Mouse (Mus musculus): Measurements from ENCODE around the gene Tmem95.
A peak's percentile ranks its signal among the peaks of the same experiment; 100 is the strongest.
"Not testable (repeated sequence)": the region's sequence is repeated elsewhere in the genome, so short reads cannot be mapped to it uniquely, and the experiment has no call there.

Tmem95 gene

DNA sequence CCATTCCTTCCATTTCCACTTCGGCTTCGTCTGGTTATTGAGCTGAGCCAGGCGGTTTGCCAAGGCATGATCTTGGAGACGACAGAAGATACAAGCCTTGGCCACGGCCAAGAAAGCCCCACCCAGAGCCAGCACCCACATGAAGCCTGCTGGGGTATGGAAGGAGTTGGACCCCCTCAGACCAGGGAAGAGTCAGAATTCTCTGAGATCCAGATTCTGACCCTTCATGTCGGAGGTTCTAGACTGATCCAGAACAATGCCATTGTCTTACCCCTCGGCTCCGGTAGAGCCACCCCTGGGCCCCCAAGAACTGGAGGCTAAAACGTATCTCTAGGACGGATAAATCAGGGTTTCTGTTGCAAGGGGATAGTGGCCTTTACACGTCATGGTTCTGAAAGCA lies at the start of gene Tmem95:
Gene Tmem95, minus strand, starts transcription at position 141 of the 400 bp plus-strand sequence.
- no peak for DNase-seq (ENCODE audit: low spot score)

GRCm38 (mm10) chr11:69927501-69927900 lies 49.7 kb upstream of the Tmem95 start:
- no peak for DNase-seq (ENCODE audit: low spot score)

DNA sequence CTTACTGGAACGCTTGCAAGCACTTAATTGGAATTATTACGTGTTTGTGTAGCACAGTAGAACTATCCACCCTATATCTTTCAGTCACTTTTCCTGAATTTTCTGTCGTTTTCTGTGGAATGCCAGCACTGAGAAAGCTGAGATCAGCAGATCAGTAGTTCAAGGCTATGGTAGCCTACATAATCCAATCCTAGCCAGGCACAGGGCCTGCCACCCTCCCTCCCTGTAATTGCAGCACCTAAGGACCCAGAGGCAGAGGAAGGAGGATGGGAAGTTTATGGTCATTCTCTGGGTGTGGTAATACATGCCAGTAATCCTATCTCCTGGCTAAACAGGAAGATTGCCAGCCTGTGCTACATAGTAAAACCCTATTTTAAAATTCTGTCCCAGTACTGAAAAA lies 45.0 kb upstream of the Tmem95 start:
- DNase-seq (ENCODE audit: low spot score): no peak

- DNase-seq (ENCODE audit: low spot score): no peak
Measured at GRCm38 (mm10) chr11:69922012-69922756, 44.4 kb upstream of the Tmem95 start.

DNA sequence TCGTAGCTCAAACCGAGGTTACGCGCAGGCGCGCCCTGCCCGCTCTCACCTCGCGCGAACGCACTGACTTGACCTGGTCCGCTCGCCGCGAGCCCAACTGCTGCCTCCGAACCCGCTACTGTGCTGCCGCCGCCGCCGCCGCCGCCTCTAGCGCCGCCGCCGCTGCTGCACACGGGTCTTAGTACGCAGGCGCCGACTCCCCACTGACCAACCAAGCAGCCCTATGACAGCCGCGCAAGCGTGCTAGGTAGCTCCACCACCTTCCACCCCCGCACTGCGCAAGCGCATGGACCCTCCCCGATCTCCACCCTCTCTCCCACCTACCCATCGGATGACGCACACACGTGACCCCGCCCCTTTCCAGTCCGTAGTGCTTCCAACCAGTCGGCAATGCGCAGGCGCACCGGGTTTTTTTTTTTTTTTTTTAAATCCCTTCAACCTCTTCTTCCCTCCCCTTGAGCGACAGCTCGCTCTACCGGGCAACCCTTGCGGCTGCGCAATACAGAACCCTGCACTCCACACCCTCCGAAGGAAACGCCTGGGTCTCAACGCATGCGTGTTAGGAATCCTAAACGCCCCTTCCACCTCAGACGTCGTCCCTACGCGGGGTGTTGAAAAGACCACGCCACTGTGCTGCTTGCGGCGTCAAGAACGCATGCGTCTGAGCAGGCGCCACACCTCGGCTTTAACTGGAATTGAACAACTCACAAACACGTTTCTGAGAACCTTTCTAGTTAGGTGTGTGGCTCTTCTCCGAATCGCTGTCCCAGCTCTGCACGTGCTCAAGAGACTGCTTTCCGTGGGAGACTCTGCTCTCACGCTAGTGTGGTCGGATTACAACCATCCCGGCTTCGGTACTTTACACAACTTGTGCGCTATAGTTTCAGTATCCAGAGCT lies 43.5 kb upstream of the Tmem95 start, which contains the start of gene Eif5a:
Gene Eif5a, minus strand, starts transcription at position 845 of the 898 bp plus-strand sequence.
- DNase-seq (ENCODE audit: low spot score): peak; percentile 100

DNA sequence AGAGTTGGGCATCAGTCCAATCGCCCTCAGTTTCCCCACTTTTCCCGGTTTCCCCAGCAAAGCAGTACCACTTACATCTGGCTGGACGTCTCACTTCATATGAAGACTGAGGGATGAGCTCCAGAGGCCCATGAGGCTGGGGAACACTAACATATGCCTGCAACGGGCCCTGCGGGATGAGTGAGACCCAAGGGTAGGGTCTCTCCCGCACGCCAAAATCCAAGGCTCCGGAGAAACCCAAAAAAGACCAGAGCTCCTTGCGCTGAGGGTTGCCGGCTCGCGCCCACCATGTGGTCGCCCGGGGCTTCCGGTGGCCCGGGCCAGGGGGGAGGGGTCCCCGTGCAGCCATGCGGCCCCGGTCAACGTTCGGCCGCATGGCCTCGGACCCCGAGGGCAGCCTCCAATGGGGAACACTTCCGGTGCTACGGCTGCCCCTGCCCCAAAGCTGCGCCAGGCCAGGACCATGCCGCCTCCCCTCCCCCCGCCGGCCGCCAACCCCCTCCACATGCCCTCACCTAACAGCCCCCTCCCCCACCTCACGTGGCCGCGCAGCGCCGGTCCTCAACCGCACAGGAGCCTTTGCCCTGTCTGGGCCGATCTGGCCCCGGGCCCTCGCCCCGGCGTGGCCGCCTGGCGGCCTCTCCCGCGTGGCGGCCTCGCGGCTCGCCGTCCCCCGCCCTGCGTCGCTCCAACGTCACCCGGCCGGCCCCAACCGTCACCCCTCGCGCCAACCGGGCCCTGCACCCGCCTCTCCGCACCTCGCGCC lies 42.6 kb upstream of the Tmem95 start:
- peak; percentile 39 for DNase-seq (ENCODE audit: low spot score)

DNA sequence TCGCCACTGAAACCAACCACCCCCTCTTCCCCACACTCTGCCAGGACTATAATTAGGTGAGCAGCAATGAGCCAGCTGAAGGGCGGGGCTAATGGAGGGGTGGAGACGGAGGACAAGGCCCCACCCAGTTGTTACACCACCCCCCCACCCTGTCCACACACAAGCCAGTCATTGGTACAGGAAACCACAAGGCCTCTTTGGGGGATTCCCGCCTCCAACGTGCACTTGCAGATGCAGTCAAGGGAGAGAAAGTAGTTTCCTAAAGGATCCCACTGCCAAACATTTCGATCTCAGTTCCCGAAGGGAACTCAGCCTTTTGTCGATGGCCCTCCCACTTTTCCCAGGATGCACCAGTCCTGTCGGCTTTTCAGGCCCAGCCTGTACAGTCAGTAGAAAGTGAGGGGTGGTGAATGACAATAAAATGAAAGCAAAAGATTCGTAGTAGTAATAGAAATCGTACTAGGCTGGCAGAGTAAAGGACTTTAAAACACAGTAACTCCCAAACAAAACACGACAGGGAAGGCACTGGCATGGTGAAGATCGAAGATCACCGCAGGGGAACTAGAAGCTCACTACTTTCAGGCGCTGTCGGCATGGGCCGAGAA lies 41.9 kb upstream of the Tmem95 start:
- peak; percentile 63 for DNase-seq (ENCODE audit: low spot score)

GRCm38 (mm10) chr11:69919053-69919452 lies 41.2 kb upstream of the Tmem95 start:
- no peak for DNase-seq (ENCODE audit: low spot score)

DNA sequence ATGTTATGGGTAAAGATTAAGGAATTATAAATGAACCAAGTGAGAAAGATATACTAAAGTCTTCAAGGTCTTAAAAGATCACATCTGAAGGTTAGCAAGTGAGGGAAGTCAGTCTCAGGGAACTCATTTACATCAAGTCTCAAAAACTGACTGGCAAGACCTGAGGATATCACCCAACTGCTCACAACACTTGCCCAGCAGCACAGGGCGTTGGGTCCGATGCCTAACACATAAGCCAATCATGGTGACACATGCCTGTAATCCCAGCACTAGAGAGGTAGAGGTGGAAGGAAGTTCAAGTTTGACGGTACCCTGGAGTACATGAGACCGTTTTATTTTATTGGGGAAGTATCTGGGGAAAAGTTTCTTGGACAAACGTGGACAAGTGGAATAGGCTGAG lies 40.3 kb upstream of the Tmem95 start:
- DNase-seq (ENCODE audit: low spot score): no peak

DNA sequence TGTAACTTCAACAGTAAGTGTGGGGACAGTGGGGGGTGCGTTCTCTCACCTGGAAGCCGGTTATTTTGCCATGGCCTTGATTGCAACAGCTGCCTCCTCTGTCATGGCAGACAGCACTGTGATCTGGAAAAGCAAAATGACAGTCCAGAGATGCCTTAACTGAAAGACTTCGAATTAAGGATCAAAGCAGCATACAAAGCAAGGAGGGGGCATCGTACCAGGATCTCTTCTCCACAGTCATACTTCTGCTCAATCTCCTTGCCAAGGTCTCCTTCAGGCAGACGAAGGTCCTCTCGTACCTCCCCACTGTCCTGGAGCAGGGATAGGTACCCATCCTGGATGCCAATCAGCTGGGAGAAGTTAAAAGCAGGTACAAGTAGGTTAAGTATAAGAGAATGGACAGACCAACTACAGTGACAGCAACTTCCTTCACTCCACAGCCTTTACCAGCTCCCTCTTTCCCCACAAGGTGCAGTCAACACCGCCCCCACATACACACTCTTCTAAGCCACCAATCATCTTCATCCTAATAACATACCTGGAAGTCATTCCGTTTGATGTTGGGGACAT lies 39.6 kb upstream of the Tmem95 start:
- no peak for DNase-seq (ENCODE audit: low spot score)

GRCm38 (mm10) chr11:69916652-69917378 lies 39.0 kb upstream of the Tmem95 start:
- DNase-seq (ENCODE audit: low spot score): not testable (repeated sequence)

- no peak for DNase-seq (ENCODE audit: low spot score)
Measured at GRCm38 (mm10) chr11:69915667-69916627, 38.1 kb upstream of the Tmem95 start.

DNA sequence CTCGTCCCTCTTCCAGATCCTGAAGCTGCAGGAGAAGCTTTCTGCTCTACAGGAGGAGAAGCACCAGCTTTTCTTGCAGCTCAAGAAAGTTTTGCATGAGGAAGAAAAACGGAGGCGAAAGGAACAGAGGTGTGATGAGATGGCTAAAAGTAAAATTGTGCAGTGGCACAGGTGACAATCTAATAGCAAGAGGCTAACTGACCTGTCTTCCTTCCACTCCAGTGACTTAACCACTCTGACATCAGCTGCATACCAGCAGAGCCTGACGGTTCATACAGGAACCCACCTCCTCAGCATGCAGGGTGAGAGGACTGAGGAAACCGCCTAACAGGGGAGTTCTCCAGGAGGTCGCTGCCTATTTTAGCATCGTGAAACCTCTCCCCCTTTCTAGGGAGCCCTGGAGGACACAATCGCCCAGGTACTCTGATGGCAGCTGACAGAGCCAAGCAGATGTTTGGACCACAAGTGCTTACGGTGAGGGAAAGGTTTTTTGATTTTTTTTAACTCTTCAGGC lies 37.2 kb upstream of the Tmem95 start:
- DNase-seq (ENCODE audit: low spot score): no peak

DNA sequence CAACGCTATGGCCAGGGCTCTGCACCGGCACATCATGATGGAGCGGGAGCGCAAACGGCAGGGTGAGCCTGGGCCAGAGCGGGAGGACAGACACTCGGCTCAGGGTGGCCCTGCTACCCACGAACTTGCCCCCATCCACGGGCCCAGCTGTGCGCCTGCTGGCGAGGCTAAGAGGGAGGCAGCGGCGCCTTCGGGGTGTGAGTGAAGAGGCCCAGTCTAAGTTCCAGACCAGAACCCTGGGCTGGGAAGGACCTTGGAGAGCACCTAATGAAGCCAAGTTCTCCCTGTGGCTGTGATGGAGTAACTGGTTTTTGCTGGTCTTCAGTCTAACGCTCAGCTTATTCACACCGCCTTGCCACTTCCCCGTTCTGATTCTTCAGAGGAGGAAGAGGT lies 36.5 kb upstream of the Tmem95 start:
- DNase-seq (ENCODE audit: low spot score): no peak

- DNase-seq (ENCODE audit: low spot score): peak; percentile 86
Measured at GRCm38 (mm10) chr11:69913554-69914371, 35.9 kb upstream of the Tmem95 start, which contains the start of gene Gps2. TSS of gene Gps2 (plus strand) at chr11:69913888.

DNA sequence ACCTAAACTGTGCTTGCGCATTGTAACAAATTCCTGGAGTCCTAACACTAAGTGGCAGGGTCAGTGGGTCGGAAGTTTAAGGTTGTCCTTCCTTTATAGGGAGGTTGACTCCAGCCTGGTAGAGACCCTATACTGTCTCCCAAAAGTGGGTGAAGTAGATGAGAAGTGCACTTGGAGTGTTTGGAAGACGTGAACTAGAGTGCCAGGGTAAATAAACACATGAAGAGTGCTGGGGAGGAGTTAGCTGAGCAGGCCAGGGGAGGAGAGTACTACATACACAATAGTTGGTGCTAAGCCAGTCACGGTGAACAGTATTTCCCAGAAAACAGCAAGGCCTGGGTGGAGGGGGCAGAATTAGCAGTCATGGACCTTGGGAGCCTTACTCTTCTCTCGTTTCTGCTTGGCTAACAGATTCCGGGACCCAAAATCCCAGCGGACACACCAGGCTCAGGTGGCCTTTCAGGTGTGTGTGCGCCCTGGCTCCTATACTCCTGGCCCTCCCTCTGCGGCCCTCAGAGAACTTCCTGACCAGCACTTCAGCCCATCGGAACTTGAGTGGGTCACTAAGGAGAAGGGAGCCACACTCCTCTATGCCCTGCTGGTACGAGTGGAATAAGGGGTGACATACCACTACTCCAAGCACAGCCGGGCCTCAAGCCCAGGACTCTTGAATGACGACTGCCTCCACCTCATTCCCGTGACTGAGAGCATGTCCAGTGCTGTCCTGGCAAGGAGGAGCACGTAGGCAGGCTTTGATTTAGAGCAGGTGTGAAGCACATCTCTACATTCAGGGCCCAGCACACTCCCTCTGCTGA lies 35.1 kb upstream of the Tmem95 start:
- no peak for DNase-seq (ENCODE audit: low spot score)

GRCm38 (mm10) chr11:69911701-69912100 lies 33.9 kb upstream of the Tmem95 start:
- no peak for DNase-seq (ENCODE audit: low spot score)
